Mouse (Mus musculus) thymus, adult 2 months (tissue): Measurements from ENCODE around the gene Aldh3b1.

Source experiments
- CTCF ChIP-seq: fragments of 200-500 bp; IDR thresholded peaks from 2 replicates; pipeline ENCODE4 v1.5.1; 2012; ENCODE audit warnings: mild to moderate bottlenecking, control low read depth, low read length, moderate library complexity, borderline replicate concordance; ENCODE audit not compliant: control insufficient read depth, poor library complexity, insufficient read depth; ENCODE audit errors: extremely low read depth
- POLR2A ChIP-seq: fragments of 200-500 bp; IDR thresholded peaks from 2 replicates; pipeline ENCODE4 v1.6.1; 2012; ENCODE audit warnings: mild to moderate bottlenecking, low read length, control low read depth, moderate library complexity; ENCODE audit not compliant: control insufficient read depth, poor library complexity, insufficient read depth; ENCODE audit errors: extremely low read depth

GRCm38 (mm10) chr19:3945872-3946564 is 16.4 kb upstream of the Aldh3b1 start:
- TF ChIP-seq CTCF (no peak), POLR2A (no peak)
